Mouse (Mus musculus): Measurements from ENCODE around the gene Foxg1.

Foxg1 gene

GRCm38 (mm10) chr12:49381721-49382365 is 617 bp upstream of the Foxg1 start:
- no peak for TF ChIP-seq GATA4 (IDR thresholded peaks at IDR 0.05; ENCODE audit: insufficient replicate concordance, low read length)

DNA sequence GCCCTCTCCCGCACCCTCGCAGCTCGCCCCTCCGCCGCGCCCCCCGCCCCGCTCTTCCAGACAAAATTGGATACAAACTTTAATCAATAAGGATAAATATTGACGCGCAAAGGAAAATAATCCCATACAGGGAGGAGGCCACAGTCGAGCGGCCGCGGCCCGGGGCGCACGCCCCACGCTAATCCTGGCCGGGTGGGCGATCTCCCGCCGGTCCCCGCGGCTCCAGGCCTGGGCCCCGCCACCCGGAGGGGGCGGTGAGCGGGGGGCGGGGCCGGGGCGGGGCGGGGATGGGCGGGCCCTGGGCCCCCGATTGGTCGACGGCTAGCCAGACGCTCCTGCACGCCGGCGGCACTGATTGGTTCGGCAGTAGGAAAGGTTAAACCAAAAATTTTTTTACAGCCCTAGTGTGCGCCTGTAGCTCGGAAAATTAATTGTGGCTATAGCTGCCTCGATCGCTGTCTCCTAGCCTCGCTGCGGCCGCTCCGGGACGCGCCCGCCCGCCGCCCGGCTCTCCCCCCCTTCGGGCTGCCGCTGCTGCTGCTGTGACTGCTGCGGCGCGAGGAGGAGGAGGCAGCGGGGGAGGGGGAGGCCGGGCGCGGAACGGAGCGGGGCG is 1.2 kb downstream of the Foxg1 start:
- TF ChIP-seq GATA4 (IDR thresholded peaks at IDR 0.05; ENCODE audit: insufficient replicate concordance, low read length) = no peak

DNA sequence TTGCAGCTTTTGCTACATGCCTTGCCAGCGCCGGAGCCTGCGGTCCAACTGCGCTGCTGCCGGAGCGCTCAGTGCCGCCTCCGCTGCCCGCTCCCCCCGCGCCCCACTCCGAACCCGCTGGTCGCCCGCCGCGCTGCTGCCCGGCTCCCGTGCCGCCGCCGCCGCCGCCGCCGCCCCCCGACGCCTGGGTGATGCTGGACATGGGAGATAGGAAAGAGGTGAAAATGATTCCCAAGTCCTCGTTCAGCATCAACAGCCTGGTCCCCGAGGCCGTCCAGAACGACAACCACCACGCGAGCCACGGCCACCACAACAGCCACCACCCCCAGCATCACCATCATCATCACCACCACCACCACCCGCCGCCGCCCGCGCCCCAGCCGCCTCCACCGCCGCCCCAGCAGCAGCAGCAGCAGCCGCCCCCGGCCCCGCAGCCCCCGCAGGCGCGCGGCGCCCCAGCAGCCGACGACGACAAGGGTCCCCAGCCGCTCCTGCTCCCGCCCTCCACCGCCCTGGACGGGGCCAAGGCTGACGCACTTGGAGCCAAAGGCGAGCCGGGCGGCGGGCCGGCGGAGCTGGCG is 1.9 kb downstream of the Foxg1 start:
- no peak for TF ChIP-seq GATA4 (IDR thresholded peaks at IDR 0.05; ENCODE audit: insufficient replicate concordance, low read length)

DNA sequence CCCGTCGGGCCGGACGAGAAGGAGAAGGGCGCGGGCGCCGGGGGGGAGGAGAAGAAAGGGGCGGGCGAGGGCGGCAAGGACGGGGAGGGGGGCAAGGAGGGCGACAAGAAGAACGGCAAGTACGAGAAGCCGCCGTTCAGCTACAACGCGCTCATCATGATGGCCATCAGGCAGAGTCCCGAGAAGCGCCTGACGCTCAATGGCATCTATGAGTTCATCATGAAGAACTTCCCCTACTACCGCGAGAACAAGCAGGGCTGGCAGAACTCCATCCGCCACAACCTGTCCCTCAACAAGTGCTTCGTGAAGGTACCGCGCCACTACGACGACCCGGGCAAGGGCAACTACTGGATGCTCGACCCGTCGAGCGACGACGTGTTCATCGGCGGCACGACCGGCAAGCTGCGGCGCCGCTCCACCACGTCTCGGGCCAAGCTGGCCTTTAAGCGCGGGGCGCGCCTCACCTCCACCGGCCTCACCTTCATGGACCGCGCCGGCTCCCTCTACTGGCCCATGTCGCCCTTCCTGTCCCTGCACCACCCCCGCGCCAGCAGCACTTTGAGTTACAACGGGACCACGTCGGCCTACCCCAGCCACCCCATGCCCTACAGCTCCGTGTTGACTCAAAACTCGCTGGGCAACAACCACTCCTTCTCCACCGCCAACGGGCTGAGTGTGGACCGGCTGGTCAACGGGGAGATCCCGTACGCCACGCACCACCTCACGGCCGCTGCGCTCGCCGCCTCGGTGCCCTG is 2.6 kb downstream of the Foxg1 start, which contains the start of gene Gm43517:
TSS of gene Gm43517 (plus strand) at position 299 of the 755 bp plus-strand sequence.
- no peak for TF ChIP-seq GATA4 (IDR thresholded peaks at IDR 0.05; ENCODE audit: insufficient replicate concordance, low read length)

GRCm38 (mm10) chr12:49385631-49385990 is 3.2 kb downstream of the Foxg1 start:
- TF ChIP-seq GATA4 (IDR thresholded peaks at IDR 0.05; ENCODE audit: insufficient replicate concordance, low read length) = no peak

- TF ChIP-seq GATA4 (IDR thresholded peaks at IDR 0.05; ENCODE audit: insufficient replicate concordance, low read length) = no peak
Measured at GRCm38 (mm10) chr12:49386081-49386805, 3.8 kb downstream of the Foxg1 start.

- TF ChIP-seq GATA4 (IDR thresholded peaks at IDR 0.05; ENCODE audit: insufficient replicate concordance, low read length) = no peak
Measured at GRCm38 (mm10) chr12:49387856-49388598, 5.6 kb downstream of the Foxg1 start.

- no peak for TF ChIP-seq GATA4 (IDR thresholded peaks at IDR 0.05; ENCODE audit: insufficient replicate concordance, low read length)
Measured at GRCm38 (mm10) chr12:49389666-49390065, 7.2 kb downstream of the Foxg1 start.

DNA sequence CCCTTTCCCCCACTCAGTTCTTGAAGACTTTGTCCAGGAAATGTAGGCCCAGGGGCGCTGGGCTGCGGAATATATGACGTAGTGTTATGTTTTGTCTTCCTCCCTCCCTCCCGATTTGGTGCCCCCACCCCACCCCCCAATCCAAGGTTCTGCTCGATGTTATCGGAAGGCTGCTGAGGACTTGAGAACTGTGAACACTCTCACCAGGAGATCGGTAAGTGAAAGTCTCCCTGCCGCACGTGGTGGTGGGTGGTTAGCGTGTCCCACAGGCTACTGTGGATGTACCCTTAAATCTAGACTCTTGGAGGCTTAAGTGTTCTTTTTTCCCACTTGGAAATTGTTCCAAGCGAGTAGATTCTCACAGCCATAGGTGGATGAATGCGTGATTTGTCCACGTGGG is 7.8 kb downstream of the Foxg1 start:
- no peak for TF ChIP-seq GATA4 (IDR thresholded peaks at IDR 0.05; ENCODE audit: insufficient replicate concordance, low read length)

GRCm38 (mm10) chr12:49390926-49391304 is 8.5 kb downstream of the Foxg1 start:
- TF ChIP-seq GATA4 (IDR thresholded peaks at IDR 0.05; ENCODE audit: insufficient replicate concordance, low read length) = no peak

DNA sequence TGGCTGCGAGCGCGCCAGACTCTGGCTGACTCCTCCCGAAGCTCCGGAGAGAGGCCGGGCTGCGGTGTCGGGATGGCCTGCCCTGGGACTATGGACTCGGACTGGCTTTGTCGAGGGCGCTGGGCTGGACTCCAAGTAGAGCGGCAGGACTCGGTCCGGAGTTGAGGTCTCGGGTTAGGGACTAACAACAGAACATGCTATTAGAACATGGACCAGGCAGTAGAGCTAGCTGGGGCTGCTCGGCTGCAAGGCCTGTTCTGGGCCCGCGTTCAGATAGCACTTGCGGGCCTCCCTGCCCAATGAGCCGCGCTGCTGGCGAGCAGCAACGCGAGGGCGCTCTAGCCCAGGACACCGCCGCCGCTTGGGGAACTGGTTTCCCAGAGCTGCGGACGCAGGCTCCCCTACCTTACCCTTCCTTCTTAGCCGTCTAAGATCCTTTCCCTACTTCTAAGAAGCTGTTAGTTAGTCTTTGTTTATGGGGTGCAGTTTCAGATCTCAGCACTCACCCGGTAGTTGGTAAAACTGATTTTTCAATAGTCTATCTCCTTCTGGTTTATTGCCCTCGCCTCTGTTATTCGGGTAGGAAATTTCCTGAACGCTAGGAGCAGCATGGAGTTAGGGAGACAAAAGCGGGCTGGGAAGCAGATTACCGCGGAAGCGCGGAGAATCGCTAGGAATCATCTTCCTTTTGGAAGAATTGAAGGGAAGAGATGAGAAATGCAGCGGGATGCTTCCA is 9.0 kb downstream of the Foxg1 start:
- no peak for TF ChIP-seq GATA4 (IDR thresholded peaks at IDR 0.05; ENCODE audit: insufficient replicate concordance, low read length)

GRCm38 (mm10) chr12:49392041-49392390 is 9.6 kb downstream of the Foxg1 start:
- no peak for TF ChIP-seq GATA4 (IDR thresholded peaks at IDR 0.05; ENCODE audit: insufficient replicate concordance, low read length)

DNA sequence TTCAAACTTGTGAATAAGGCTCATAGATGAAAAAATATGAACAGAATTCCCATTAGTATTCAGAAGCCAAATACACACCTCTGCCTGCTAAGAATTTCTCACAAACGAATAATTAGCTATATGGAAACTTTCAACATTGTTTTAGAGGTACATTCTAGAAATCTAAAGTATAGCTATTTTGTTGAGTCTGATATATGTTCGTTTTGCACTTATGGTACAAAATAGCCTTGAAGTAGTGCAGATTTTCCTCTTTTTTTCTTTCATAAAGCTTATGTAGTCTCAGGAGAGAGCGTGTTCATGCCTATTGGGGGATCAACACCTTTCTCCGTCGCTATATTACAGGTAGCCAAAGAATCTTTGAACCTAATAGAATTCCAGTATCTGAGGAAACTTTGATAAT is 10.4 kb downstream of the Foxg1 start:
- TF ChIP-seq GATA4 (IDR thresholded peaks at IDR 0.05; ENCODE audit: insufficient replicate concordance, low read length) = no peak

DNA sequence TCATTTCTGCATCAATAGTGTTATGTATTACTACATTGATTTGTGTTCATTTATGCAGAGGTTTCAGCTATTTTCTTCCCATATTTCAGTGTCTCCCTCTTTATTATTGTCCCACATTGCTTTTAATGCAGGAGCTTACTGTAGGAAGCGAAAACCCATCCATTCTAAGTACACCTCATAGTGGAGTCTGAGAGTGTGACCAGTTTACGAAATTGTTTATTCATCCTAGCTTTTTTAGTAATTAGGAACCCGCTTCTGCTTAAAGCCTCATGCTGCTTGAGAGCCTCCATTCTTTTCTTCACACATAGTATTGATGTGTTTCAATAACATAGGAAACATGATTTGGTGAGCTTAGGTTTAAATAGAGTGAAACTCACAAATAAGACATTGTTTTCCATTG is 11.2 kb downstream of the Foxg1 start:
- TF ChIP-seq GATA4 (IDR thresholded peaks at IDR 0.05; ENCODE audit: insufficient replicate concordance, low read length) = no peak
